Mouse (Mus musculus) forebrain, embryonic 16.5 days (tissue): ENCODE results near the gene Cfh. TPM values are rescaled to one million over a fixed set of nuclear protein-coding genes. Genes with fewer than 3 reads are reported as not detected.
"Not testable (repeated sequence)": the region's sequence is repeated elsewhere in the genome, so short reads cannot be mapped to it uniquely, and the experiment has no call there.

Source experiments
- ATAC-seq: fragments of 200-750 bp; cut with Nextera tagmentation; 2 replicates; pipeline ENCODE4 v1.8.0; 2017; ENCODE audit warnings: mild to moderate bottlenecking, moderate library complexity
- H3K27ac ChIP-seq: fragments of 300-500 bp; sonication (generic); 2 replicates; pipeline ENCODE4 v1.5.1; 2014; ENCODE audit warnings: low read length, control low read depth
- H3K27me3 ChIP-seq: fragments of 300-500 bp; sonication (generic); replicated peaks from 2 replicates; pipeline ENCODE4 v1.6.1; 2014; ENCODE audit warnings: low read length; ENCODE audit not compliant: control insufficient read depth, insufficient read depth
- H3K36me3 ChIP-seq: fragments of 300-500 bp; sonication (generic); 2 replicates; pipeline ENCODE4 v1.6.1; 2014; ENCODE audit not compliant: control insufficient read depth, insufficient read depth
- H3K4me1 ChIP-seq: fragments of 300-500 bp; sonication (generic); replicated peaks from 2 replicates; pipeline ENCODE4 v1.6.1; 2014; ENCODE audit warnings: low read length; ENCODE audit not compliant: control insufficient read depth, insufficient read depth
- H3K4me2 ChIP-seq: fragments of 300-500 bp; sonication (generic); 2 replicates; pipeline ENCODE4 v1.6.1; 2014; ENCODE audit warnings: mild to moderate bottlenecking, low read length, control low read depth
- H3K4me3 ChIP-seq: fragments of 300-500 bp; sonication (generic); replicated peaks from 2 replicates; pipeline ENCODE4 v1.5.1; 2014; ENCODE audit warnings: mild to moderate bottlenecking, low read length, control low read depth
- H3K9ac ChIP-seq: fragments of 300-500 bp; sonication (generic); replicated peaks from 2 replicates; pipeline ENCODE4 v1.6.1; 2014; ENCODE audit warnings: low read depth, low read length, control low read depth
- H3K9me3 ChIP-seq: fragments of 300-500 bp; sonication (generic); 2 replicates; pipeline ENCODE4 v1.6.1; 2016; ENCODE audit warnings: low read length; ENCODE audit not compliant: control insufficient read depth
- WGBS: fragments of 180-500 bp; shearing (Covaris S2); extraction: QIAGEN DNeasy Blood & Tissue Kit; methylation state at CpG from one replicate; pipeline ENCODE4 v1.1.7; 2014; 5-methylcytosine and 5-hydroxymethylcytosine counted together
- polyA plus RNA-seq: library from polyadenylated mRNA; unstranded; fragments of >200 nt; fragmentation: Nextera tagmentation; extraction: Ambion mirVana; gene quantifications from 2 replicates; pipeline ENCODE4 v1.2.1, GENCODE M21; 2015

Gene Cfh
- polyA plus RNA-seq, result 8.9 and 17.0 TPM in 2 replicates

DNA sequence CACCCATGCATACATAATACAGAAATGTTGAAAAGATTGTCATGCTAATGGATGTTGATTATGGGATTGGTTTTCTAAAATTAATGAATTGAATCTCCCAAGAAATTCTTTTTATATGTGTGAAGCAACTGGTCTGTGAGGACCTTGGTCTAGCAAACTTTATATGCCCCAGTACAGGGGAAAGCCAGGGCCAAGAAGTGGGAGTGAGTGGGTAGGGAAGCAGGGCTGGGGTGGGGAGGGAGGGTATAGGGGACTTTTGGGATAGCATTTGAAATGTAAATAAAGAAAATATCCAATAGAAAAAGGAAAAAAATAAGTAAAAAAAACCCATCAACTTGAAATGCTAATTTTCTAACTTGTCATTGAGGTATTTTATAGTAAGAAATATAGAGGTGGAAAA is at the start of gene Cfh:
Gene Cfh (minus strand): TSS at position 101 of the 400 bp plus-strand sequence.
- H3K4me2 ChIP-seq, ATAC-seq, H3K27me3 ChIP-seq, H3K9me3 ChIP-seq, H3K4me3 ChIP-seq, H3K4me1 ChIP-seq, H3K9ac ChIP-seq, H3K36me3 ChIP-seq, H3K27ac ChIP-seq: not testable (repeated sequence)

DNA sequence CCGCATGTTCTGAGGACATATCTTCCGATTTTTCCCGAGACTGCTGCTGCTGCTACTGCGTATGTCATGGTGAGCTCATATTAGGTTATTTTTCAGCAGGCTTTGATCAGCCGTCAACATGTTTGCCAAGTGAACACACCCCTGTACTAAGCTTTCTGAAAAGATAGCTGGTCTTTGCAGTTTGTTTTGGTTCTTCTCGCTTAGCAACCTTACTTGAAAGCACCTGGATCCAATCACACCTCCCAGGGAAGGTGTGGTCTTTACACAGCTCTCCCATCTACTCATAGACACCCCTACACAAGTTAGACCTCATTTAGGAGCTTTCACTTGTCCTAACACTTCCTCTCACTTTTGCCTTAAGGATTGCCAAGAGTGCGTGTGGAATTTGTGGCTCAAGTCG is 43.1 kb upstream of the Cfh start:
- Histone ChIP-seq H3K27ac (no peak overlapping the region), H3K4me1 (no peaks in the 10 kb centered on the region), H3K4me3 (no peak overlapping the region), H3K27me3 (no peaks in the 10 kb centered on the region), H3K4me2 (no peak overlapping the region), H3K9me3 (no peaks in the 10 kb centered on the region), H3K9ac (no peak overlapping the region), H3K36me3 (no peaks in the 10 kb centered on the region)
- no peak for ATAC-seq
- WGBS, result 79% methylated on average over 8 of the region's 8 CpGs

DNA sequence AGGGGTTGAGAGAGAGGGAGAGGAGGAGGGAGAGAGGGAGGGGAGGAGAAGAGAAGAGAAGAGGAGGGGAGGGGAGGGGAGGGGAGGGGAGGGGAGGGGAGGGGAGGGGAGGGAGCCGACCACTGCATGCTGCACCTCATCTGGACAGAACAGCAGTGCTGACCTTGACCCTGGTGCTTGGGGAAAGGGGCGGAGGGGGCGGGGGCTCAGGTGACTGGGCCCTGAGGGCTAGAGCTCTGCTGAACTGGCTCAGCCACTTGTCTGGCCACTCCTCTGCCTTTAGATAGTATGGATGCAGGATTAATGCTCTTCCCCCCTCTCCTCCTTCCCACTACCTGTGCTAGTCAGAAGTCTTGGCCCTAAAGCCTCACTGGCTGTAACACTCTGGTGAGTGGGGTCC is 41.7 kb upstream of the Cfh start:
- no peaks in the 10 kb centered on the region for H3K4me1 ChIP-seq
- H3K36me3 ChIP-seq, result no peaks in the 10 kb centered on the region
- ATAC-seq, result no peak
- WGBS, result 77% methylated on average over 2 of the region's 3 CpGs
- no peak overlapping the region for H3K4me2 ChIP-seq
- H3K27ac ChIP-seq, result no peak overlapping the region
- H3K27me3 ChIP-seq, result no peaks in the 10 kb centered on the region
- H3K4me3 ChIP-seq, result no peak overlapping the region
- no peaks in the 10 kb centered on the region for H3K9me3 ChIP-seq
- H3K9ac ChIP-seq, result no peak overlapping the region

DNA sequence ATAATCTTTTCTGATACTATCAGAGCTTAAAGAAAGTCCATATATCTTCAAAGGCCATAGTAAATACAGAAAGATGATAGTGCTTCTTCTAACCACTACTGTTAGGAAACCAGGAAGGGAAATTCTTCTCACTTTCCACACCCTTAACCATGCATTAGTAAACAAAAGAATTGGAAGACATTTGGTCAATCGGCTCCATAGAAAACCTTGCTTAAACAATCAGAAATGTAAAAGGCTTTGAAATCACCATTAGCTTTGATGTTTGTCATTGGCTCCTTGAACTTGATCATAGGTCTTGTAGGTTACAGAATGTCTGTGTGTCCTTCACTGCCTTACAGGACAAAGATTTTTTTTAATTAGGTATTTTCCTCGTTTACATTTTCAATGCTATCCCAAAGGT is 21.8 kb upstream of the Cfh start:
- no peak overlapping the region for H3K9ac ChIP-seq
- H3K27me3 ChIP-seq, result no peaks in the 10 kb centered on the region
- no peak overlapping the region for H3K27ac ChIP-seq
- no peak for ATAC-seq
- no peak overlapping the region for H3K4me2 ChIP-seq
- H3K4me3 ChIP-seq, result no peak overlapping the region
- no peaks in the 10 kb centered on the region for H3K4me1 ChIP-seq
- no peaks in the 10 kb centered on the region for H3K9me3 ChIP-seq
- WGBS, result 74% methylated on average over 2 of the region's 2 CpGs
- H3K36me3 ChIP-seq, result no peaks in the 10 kb centered on the region

DNA sequence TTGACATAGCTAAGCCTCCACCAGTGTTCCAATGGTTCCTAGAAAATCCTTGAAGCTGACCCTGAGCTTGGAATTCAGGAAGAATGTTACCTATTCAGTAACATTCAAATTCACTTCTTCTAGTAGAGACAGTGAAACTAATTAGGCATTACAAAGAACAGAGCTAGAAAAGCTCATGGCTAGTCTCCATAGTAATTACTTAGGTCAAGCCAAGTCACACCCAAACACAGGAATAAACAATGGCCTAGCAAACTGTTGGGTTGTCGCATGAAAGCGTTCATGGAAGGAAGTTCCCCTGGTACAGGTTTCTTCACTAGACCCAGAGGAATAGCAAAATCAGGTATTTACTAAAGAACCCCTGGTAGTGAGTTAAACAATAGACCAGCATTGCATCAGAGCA is 4.9 kb upstream of the Cfh start:
- not testable (repeated sequence) for H3K9ac ChIP-seq, H3K4me2 ChIP-seq, H3K27me3 ChIP-seq, H3K9me3 ChIP-seq, H3K27ac ChIP-seq, ATAC-seq, H3K4me3 ChIP-seq, H3K36me3 ChIP-seq, H3K4me1 ChIP-seq
- 37% methylated on average over 2 of the region's 2 CpGs for WGBS

DNA sequence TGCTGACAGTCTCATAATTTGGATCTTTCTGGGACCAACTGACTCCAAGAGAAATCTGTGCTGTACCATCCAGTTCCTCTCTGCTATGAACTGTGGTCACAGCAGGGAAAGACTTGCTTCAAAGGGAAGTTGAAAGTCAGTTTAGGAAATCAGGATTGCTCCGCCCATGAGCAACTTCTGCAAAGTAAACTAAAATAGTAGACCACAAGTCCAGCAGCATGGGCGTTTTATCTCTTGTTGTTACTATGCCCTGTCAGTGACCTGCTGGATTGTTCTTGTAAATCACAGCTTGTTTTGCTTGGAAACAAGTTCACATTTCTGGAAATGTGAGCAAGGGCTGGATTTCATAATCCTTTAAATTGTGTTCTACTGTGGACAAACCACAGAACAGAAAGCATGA is 356 bp downstream of the Cfh start:
- no peak for ATAC-seq
- Histone ChIP-seq H3K4me1 (no peaks in the 10 kb centered on the region), H3K4me2 (no peak overlapping the region), H3K27ac (no peak overlapping the region), H3K9ac (no peak overlapping the region), H3K9me3 (no peaks in the 10 kb centered on the region), H3K27me3 (no peaks in the 10 kb centered on the region), H3K4me3 (no peak overlapping the region), H3K36me3 (no peaks in the 10 kb centered on the region)
- WGBS, result 73% methylated on average over 2 of the region's 2 CpGs

DNA sequence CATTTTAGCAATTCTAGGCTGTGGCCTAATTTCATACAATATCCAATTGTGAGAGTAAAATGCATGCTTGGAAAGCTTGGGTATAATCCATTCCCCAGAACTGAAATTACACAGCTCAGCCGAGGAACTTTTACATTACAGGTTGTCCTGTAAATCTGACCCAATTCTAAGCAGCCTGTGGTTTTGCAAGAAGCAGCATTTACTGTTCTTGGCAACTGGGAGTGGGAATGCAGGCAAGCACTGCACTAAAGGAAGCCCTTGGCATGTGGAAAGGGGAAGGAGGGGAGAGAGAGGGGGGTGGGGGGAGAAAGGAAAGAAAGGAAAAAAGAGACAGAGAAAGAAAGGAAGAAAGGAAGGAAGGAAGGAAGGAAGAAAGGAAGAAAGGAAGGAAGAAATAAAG is 3.4 kb downstream of the Cfh start:
- no peak overlapping the region for H3K4me3 ChIP-seq
- H3K9me3 ChIP-seq, result no peaks in the 10 kb centered on the region
- no peak overlapping the region for H3K9ac ChIP-seq
- WGBS, result 37% methylated on average over 1 of the region's 1 CpGs
- no peaks in the 10 kb centered on the region for H3K36me3 ChIP-seq
- no peaks in the 10 kb centered on the region for H3K27me3 ChIP-seq
- ATAC-seq, result no peak
- H3K27ac ChIP-seq, result no peak overlapping the region
- H3K4me1 ChIP-seq, result no peaks in the 10 kb centered on the region
- H3K4me2 ChIP-seq, result no peak overlapping the region

DNA sequence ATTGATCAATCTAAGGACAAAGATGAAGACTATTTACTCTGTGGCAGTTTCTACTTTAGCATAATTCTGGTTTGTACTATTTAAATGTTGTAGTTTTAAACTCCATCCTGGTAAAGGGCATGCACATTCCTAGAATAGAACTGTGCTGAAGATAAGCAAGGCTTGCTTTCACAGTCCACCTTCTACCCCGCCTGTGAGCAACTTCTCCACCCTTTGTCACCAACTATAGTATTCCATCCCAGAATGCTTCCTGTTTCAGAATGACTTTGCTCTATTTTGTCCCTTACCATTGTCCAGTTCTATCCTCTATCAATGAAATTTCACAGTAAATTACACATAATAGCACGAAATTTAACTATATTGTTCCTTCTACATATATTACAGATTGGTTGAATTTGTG is 8.1 kb downstream of the Cfh start:
- H3K36me3 ChIP-seq, result no peaks in the 10 kb centered on the region
- H3K4me1 ChIP-seq, result no peaks in the 10 kb centered on the region
- no peak overlapping the region for H3K9ac ChIP-seq
- no peak overlapping the region for H3K27ac ChIP-seq
- no peak overlapping the region for H3K4me2 ChIP-seq
- WGBS, result 69% methylated on average over 2 of the region's 2 CpGs
- no peaks in the 10 kb centered on the region for H3K27me3 ChIP-seq
- H3K9me3 ChIP-seq, result no peaks in the 10 kb centered on the region
- no peak overlapping the region for H3K4me3 ChIP-seq
- ATAC-seq, result no peak

DNA sequence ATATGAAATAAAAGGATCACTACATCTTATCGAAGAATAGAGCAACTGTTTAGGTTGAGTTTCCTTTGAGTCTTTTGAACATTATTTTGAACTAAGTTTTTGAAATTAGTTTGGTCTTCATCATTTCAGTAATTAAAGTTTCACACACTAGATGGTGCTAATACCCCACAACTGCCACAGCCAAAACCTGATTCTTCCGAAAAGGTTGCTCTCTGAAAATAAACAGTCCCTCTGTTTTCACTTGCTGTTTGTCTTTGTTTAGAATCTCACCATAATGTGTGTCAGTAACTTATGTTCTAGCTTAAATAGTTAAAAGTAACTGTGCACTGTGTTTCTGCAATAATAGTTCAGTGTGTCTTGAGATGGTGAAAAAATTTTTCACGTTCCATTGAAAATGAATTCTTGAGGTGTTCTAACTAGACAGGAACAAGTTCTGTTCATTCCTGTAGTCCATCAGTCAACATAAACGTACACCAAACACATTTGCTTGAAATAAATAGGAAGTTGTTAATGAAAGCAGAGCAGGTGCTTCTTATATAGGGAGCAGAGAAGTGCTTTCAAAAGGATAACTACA is 11.9 kb downstream of the Cfh start:
- Histone ChIP-seq H3K27ac (no peak overlapping the region), H3K27me3 (no peaks in the 10 kb centered on the region), H3K9me3 (no peaks in the 10 kb centered on the region), H3K4me2 (no peak overlapping the region), H3K36me3 (no peaks in the 10 kb centered on the region), H3K4me3 (no peak overlapping the region), H3K4me1 (no peaks in the 10 kb centered on the region), H3K9ac (no peak overlapping the region)
- WGBS, result 38% methylated on average over 4 of the region's 4 CpGs
- 0 out of 2 replicates have a peak, but pooled peaks have one; percentile 43 for ATAC-seq

DNA sequence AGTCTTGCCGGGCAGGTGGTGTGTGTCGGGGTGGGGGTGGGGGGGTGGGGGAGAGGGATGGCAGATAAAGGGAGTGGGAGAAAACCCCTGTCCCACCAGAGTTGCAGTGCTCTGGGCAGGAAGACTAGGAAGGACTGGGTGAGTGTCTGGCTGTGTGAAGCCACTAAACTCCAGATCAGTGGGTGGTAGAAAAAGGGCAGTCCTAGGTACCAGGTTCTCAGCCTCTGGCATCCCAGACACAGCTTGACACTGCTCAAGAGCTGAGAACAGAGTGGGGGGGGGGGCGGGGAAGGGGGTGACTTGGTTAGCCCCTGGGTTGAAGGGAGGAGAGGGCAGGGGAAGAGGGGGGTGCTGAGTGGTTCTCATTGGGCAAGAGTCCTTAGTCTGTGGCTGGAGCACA is 24.6 kb downstream of the Cfh start:
- no peak overlapping the region for H3K4me2 ChIP-seq
- no peaks in the 10 kb centered on the region for H3K4me1 ChIP-seq
- no peak overlapping the region for H3K9ac ChIP-seq
- H3K9me3 ChIP-seq, result no peaks in the 10 kb centered on the region
- no peak overlapping the region for H3K27ac ChIP-seq
- no peaks in the 10 kb centered on the region for H3K36me3 ChIP-seq
- H3K27me3 ChIP-seq, result no peaks in the 10 kb centered on the region
- WGBS, result 79% methylated on average over 2 of the region's 3 CpGs
- ATAC-seq, result no peak
- H3K4me3 ChIP-seq, result no peak overlapping the region
